Mouse (Mus musculus) CH12.LX (cell line): Measurements from ENCODE around the gene Dgkd. TPM values are rescaled to one million over a fixed set of nuclear protein-coding genes. Genes with fewer than 3 reads are reported as not detected.

ENCODE experiments used
- DNase-seq: peaks from one replicate; pipeline ENCODE4 v3.0.0-alpha.2; 2013; ENCODE audit errors: extremely low read depth
- H3K27ac ChIP-seq: 2 replicates; pipeline ENCODE4 v1.5.1; 2012; ENCODE audit warnings: low read depth, mild to moderate bottlenecking, control low read depth, moderate library complexity; ENCODE audit not compliant: insufficient read depth
- H3K27me3 ChIP-seq: replicated peaks from 2 replicates; pipeline ENCODE3; 2012; ENCODE audit warnings: inconsistent platforms
- H3K36me3 ChIP-seq, 2 experiments: replicated peaks in 1 of 2; 2 replicates each; pipeline versions ENCODE3 to v1.6.1; 2012; ENCODE audit warnings: inconsistent platforms in 1 of 2, low read length in 1 of 2, mild to moderate bottlenecking in 1 of 2, mixed read lengths in 1 of 2, moderate library complexity in 1 of 2; ENCODE audit not compliant: control insufficient read depth in 1 of 2, insufficient read depth in 1 of 2
- H3K4me1 ChIP-seq, 2 experiments: 2 replicates each; pipeline ENCODE4 v1.6.1; 2012; ENCODE audit warnings: inconsistent platforms in 1 of 2, moderate library complexity in 1 of 2; ENCODE audit not compliant: insufficient read depth in 2 of 2, control insufficient read depth in 1 of 2
- H3K4me2 ChIP-seq: 2 replicates; pipeline ENCODE4 v1.6.1; 2012; ENCODE audit warnings: low read depth, mild to moderate bottlenecking, control low read depth; ENCODE audit not compliant: poor library complexity, insufficient read depth, severe bottlenecking
- H3K4me3 ChIP-seq, 3 experiments: fragments of 150-350 bp in 1 of 3; sonication (generic) in 1 of 3; replicated peaks in 1 of 3; 2 replicates each; pipeline versions ENCODE3 to v1.5.1; 2011 to 2012; ENCODE audit warnings: low read depth in 2 of 3, low read length in 2 of 3, mild to moderate bottlenecking in 2 of 3, moderate library complexity in 2 of 3, control low read depth in 1 of 3, improper control_type of control experiment in 1 of 3, inconsistent platforms in 1 of 3, mixed read lengths in 1 of 3; ENCODE audit not compliant: poor library complexity in 1 of 3
- H3K79me2 ChIP-seq: replicated peaks from 2 replicates; pipeline ENCODE4 v1.6.1; 2012; ENCODE audit warnings: mild to moderate bottlenecking, moderate library complexity; ENCODE audit not compliant: control insufficient read depth, poor library complexity, insufficient read depth, severe bottlenecking; ENCODE audit errors: extremely low read depth
- H3K9ac ChIP-seq: 2 replicates; pipeline ENCODE4 v1.6.1; 2012; ENCODE audit warnings: low read depth, mild to moderate bottlenecking, control low read depth, moderate library complexity; ENCODE audit not compliant: insufficient read depth
- H3K9me3 ChIP-seq: replicated peaks from 2 replicates; pipeline ENCODE3; 2012; ENCODE audit warnings: low read length, inconsistent platforms, mixed read lengths
- CHD2 ChIP-seq: IDR thresholded peaks from 2 replicates; pipeline ENCODE4 v1.6.1; 2011; ENCODE audit warnings: low read length, improper control_type of control experiment
- CTCF ChIP-seq, 2 experiments: IDR thresholded peaks in 1 of 2; conservative IDR thresholded peaks in 1 of 2; 2 replicates each; pipeline ENCODE4 v1.5.1; 2011 to 2012; ENCODE audit warnings: low read depth in 2 of 2, low read length in 2 of 2, improper control_type of control experiment in 1 of 2, inconsistent platforms in 1 of 2, mild to moderate bottlenecking in 1 of 2, moderate library complexity in 1 of 2
- E2F4 ChIP-seq: IDR thresholded peaks from 2 replicates; pipeline ENCODE4 v1.6.1; 2011; ENCODE audit warnings: low read depth, low read length, improper control_type of control experiment; ENCODE audit not compliant: insufficient replicate concordance
- GABPA ChIP-seq: IDR thresholded peaks from 2 replicates; pipeline ENCODE4 v1.6.1; 2012; ENCODE audit warnings: low read depth, low read length, improper control_type of control experiment, inconsistent platforms; ENCODE audit not compliant: insufficient replicate concordance
- HCFC1 ChIP-seq: IDR thresholded peaks from 2 replicates; pipeline ENCODE4 v1.6.1; 2012; ENCODE audit warnings: low read depth, mild to moderate bottlenecking, inconsistent platforms, low read length, improper control_type of control experiment
- IRF4 ChIP-seq: IDR thresholded peaks from 2 replicates; pipeline ENCODE4 v1.6.1; 2014; ENCODE audit warnings: low read depth, mild to moderate bottlenecking, inconsistent platforms, low read length, improper control_type of control experiment
- JUN ChIP-seq: IDR thresholded peaks from 2 replicates; pipeline ENCODE4 v1.6.1; 2011; ENCODE audit warnings: low read depth, mild to moderate bottlenecking, low read length, improper control_type of control experiment, moderate library complexity; ENCODE audit not compliant: insufficient read depth
- KAT2A ChIP-seq: IDR thresholded peaks from 2 replicates; pipeline ENCODE4 v1.6.1; 2012; ENCODE audit warnings: low read length, improper control_type of control experiment, inconsistent platforms; ENCODE audit not compliant: insufficient replicate concordance
- MAZ ChIP-seq: IDR thresholded peaks from 2 replicates; pipeline ENCODE4 v1.6.1; 2012; ENCODE audit warnings: low read depth, mild to moderate bottlenecking, inconsistent platforms, low read length, improper control_type of control experiment, moderate library complexity
- MEF2A ChIP-seq: IDR thresholded peaks from 2 replicates; pipeline ENCODE4 v1.6.1; 2014; ENCODE audit warnings: low read depth, mild to moderate bottlenecking, inconsistent platforms, low read length, improper control_type of control experiment, borderline replicate concordance
- MXI1 ChIP-seq: IDR thresholded peaks from 2 replicates; pipeline ENCODE4 v1.6.1; 2011; ENCODE audit warnings: mild to moderate bottlenecking, low read depth, low read length, improper control_type of control experiment
- NELFE ChIP-seq: IDR thresholded peaks from 2 replicates; pipeline ENCODE4 v1.6.1; 2011; ENCODE audit warnings: low read depth, low read length, improper control_type of control experiment
- PAX5 ChIP-seq: IDR thresholded peaks from 2 replicates; pipeline ENCODE4 v1.6.1; 2012; ENCODE audit warnings: low read length, inconsistent platforms, mixed read lengths
- POLR2AphosphoS2 ChIP-seq: IDR thresholded peaks from 2 replicates; pipeline ENCODE4 v1.6.1; 2011; ENCODE audit warnings: low read depth, low read length, improper control_type of control experiment
- RCOR1 ChIP-seq: conservative IDR thresholded peaks from 2 replicates; pipeline ENCODE4 v1.6.1; 2012; ENCODE audit warnings: low read depth, mild to moderate bottlenecking, inconsistent platforms, low read length, improper control_type of control experiment
- SIN3A ChIP-seq: IDR thresholded peaks from 2 replicates; pipeline ENCODE4 v1.6.1; 2012; ENCODE audit warnings: low read length, improper control_type of control experiment, inconsistent platforms
- SMC3 ChIP-seq: IDR thresholded peaks from 2 replicates; pipeline ENCODE4 v1.6.1; 2011; ENCODE audit warnings: low read depth, low read length, improper control_type of control experiment
- USF1 ChIP-seq: IDR thresholded peaks from 2 replicates; pipeline ENCODE4 v1.6.1; 2014; ENCODE audit warnings: low read depth, mild to moderate bottlenecking, inconsistent platforms, low read length, improper control_type of control experiment
- USF2 ChIP-seq: conservative IDR thresholded peaks from 2 replicates; pipeline ENCODE4 v1.6.1; 2011; ENCODE audit warnings: low read depth, low read length, improper control_type of control experiment
- ZC3H11A ChIP-seq: IDR thresholded peaks from 2 replicates; pipeline ENCODE4 v1.6.1; 2012; ENCODE audit warnings: low read depth, mild to moderate bottlenecking, inconsistent platforms, low read length, improper control_type of control experiment
- ZKSCAN1 ChIP-seq: IDR thresholded peaks from 2 replicates; pipeline ENCODE4 v1.6.1; 2012; ENCODE audit warnings: low read depth, inconsistent platforms, low read length, improper control_type of control experiment, borderline replicate concordance
- ZMIZ1 ChIP-seq: IDR thresholded peaks from 2 replicates; pipeline ENCODE4 v1.6.1; 2012; ENCODE audit warnings: low read depth, mild to moderate bottlenecking, inconsistent platforms, low read length, improper control_type of control experiment
- dilution Hi-C: fragments of 300-500 bp; cut with MboI; formaldehyde crosslinking; loops from 2 replicates; pipeline ENCODE4 v1.14.3; 2020; ENCODE audit warnings: low sequenced_read_pairs; ENCODE audit not compliant: extremely low pct_unique_long_range_greater_than_20kb, extremely low pct_ligation_motif_present
- in situ Hi-C: fragments of 300-500 bp; cut with MboI; formaldehyde crosslinking; loops from 3 replicates; pipeline ENCODE4 v1.14.3; 2019; ENCODE audit warnings: low sequenced_read_pairs, low pct_ligation_motif_present, low pct_unique_long_range_greater_than_20kb, mixed read lengths
- polyA plus RNA-seq: library from polyadenylated mRNA; unstranded; fragments of >175 nt; gene quantifications from 2 replicates; pipeline ENCODE4 v1.2.1, GENCODE M21; 2012; ENCODE audit warnings: low read depth; ENCODE audit not compliant: insufficient read length
- total RNA-seq, 2 experiments: library from RNA; depleted of rRNA; stranded (reverse); fragments of 300-350 nt in 1 of 2; fragments of >200 nt in 1 of 2; gene quantifications; 2 replicates each; pipeline ENCODE4 v1.2.3; 2012 to 2014

Gene Dgkd
- total and polyA plus RNA-seq, 3 experiments, result 57.5 to 89.9 (median 73.8) TPM

GRCm38 (mm10) chr1:87813155-87813554 lies 39.9 kb upstream of the Dgkd start:
- dilution Hi-C loops, result no loop called here
- DNase-seq, result no peak
- Histone ChIP-seq H3K27me3 (no peaks in the 10 kb centered on the region), H3K27ac (no peak overlapping the region), H3K79me2 (no peaks in the 10 kb centered on the region), H3K4me3 (no peak overlapping the region), H3K36me3 (no peaks in the 10 kb centered on the region), H3K4me1 (peaks cover 8 to 18% of the 10 kb centered on the region in 2 experiments; a peak in 3 of 4 replicates), H3K4me2 (no peak overlapping the region), H3K9ac (no peak overlapping the region), H3K9me3 (no peaks in the 10 kb centered on the region)
- in situ Hi-C loops, result no loop called here
- no peak for TF ChIP-seq CHD2
- TF ChIP-seq ZMIZ1, result no peak
- TF ChIP-seq USF2, result no peak
- no peak for TF ChIP-seq MEF2A
- TF ChIP-seq NELFE, result no peak
- no peak for TF ChIP-seq PAX5
- TF ChIP-seq SIN3A, result no peak
- TF ChIP-seq RCOR1, result no peak
- TF ChIP-seq JUN, result no peak
- no peak for TF ChIP-seq ZKSCAN1
- TF ChIP-seq ZC3H11A, result no peak
- TF ChIP-seq MXI1, result no peak

DNA sequence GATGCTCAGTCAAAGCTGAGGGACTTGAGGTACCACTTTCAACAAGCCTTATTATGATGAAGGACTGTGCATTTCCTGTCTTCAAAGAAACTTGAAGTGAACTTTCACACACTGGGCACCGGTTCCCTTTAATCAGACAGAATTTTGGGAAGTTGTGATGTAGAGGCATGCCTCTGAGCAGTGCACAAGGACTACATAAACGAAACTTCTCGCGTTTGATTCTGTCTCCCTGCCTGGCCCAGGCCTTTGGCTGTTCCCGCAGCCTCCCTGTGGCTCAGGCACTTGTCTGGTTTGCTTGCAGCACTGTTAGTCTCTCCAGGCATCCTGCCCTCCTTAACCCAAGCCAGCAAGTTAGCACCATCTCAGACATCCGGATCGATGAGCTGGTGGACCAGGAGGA lies 39.4 kb upstream of the Dgkd start:
- DNase-seq, result no peak
- Histone ChIP-seq H3K4me2 (no peak overlapping the region), H3K4me3 (no peak overlapping the region), H3K9ac (no peak overlapping the region), H3K36me3 (no peaks in the 10 kb centered on the region), H3K4me1 (peaks cover 8 to 21% of the 10 kb centered on the region in 2 experiments; a peak in 3 of 4 replicates), H3K27ac (no peak overlapping the region), H3K27me3 (no peaks in the 10 kb centered on the region), H3K9me3 (no peaks in the 10 kb centered on the region), H3K79me2 (no peaks in the 10 kb centered on the region)
- no peak for TF ChIP-seq SMC3
- TF ChIP-seq IRF4, result no peak
- no peak for TF ChIP-seq MXI1
- TF ChIP-seq HCFC1, result no peak
- no peak for TF ChIP-seq MAZ
- no peak for TF ChIP-seq ZC3H11A
- TF ChIP-seq CTCF (conservative IDR thresholded peaks at IDR 0.05 in 1 of 2, IDR thresholded peaks at IDR 0.05 in 1 of 2; ENCODE audit: low read depth in 2 of 2, low read length in 2 of 2), result no peak
- TF ChIP-seq E2F4, result no peak
- TF ChIP-seq USF1, result no peak
- no peak for TF ChIP-seq MEF2A
- TF ChIP-seq NELFE, result no peak
- no peak for TF ChIP-seq KAT2A
- no peak for TF ChIP-seq PAX5
- TF ChIP-seq POLR2AphosphoS2, result no peak
- TF ChIP-seq USF2, result no peak
- TF ChIP-seq GABPA, result no peak
- no peak for TF ChIP-seq SIN3A
- dilution Hi-C loops (no loop called here), in situ Hi-C loops (no loop called here)
